Mouse (Mus musculus) urinary bladder, postnatal 4 days (tissue): ENCODE results near the gene Foxred2.

Experiments used
- DNase-seq, 2 experiments: peaks; one replicate each; pipeline ENCODE4 v3.0.0; 2021 to 2022; ENCODE audit warnings: low spot score in 2 of 2

The Foxred2 gene

GRCm38 (mm10) chr15:77945711-77946110, 10.8 kb downstream of the Foxred2 start:
- DNase-seq: no peak

- no peak for DNase-seq
Measured at GRCm38 (mm10) chr15:77941563-77941962, 15.0 kb downstream of the Foxred2 start.

- DNase-seq: no peak
Measured at GRCm38 (mm10) chr15:77938516-77938915, 18.0 kb downstream of the Foxred2 start.

GRCm38 (mm10) chr15:77935673-77936375, 20.7 kb downstream of the Foxred2 start:
- no peak for DNase-seq

- no peak for DNase-seq
Measured at GRCm38 (mm10) chr15:77934968-77935367, 21.6 kb downstream of the Foxred2 start.

GRCm38 (mm10) chr15:77934326-77934725, 22.2 kb downstream of the Foxred2 start:
- no peak for DNase-seq

GRCm38 (mm10) chr15:77933770-77934169, 22.8 kb downstream of the Foxred2 start:
- peak; percentile 92 to 99 for DNase-seq

- no peak for DNase-seq
Measured at GRCm38 (mm10) chr15:77933222-77933621, 23.3 kb downstream of the Foxred2 start.

GRCm38 (mm10) chr15:77931689-77932016, 24.9 kb downstream of the Foxred2 start:
- DNase-seq: no peak

- DNase-seq: no peak
Measured at GRCm38 (mm10) chr15:77930986-77931688, 25.4 kb downstream of the Foxred2 start.

- DNase-seq: no peak
Measured at GRCm38 (mm10) chr15:77929804-77930203, 26.7 kb downstream of the Foxred2 start.

GRCm38 (mm10) chr15:77928673-77929331, 27.7 kb downstream of the Foxred2 start, which contains the start of gene Txn2:
TSS of gene Txn2 (minus strand) at chr15:77929006.
- DNase-seq: peak; percentile 95 to 96

- no peak for DNase-seq
Measured at GRCm38 (mm10) chr15:77928091-77928490, 28.4 kb downstream of the Foxred2 start.

GRCm38 (mm10) chr15:77926921-77927320, 29.6 kb downstream of the Foxred2 start:
- DNase-seq: no peak

- no peak for DNase-seq
Measured at GRCm38 (mm10) chr15:77925195-77925594, 31.3 kb downstream of the Foxred2 start.

- DNase-seq: no peak
Measured at GRCm38 (mm10) chr15:77923267-77924035, 33.1 kb downstream of the Foxred2 start.

- DNase-seq: no peak
Measured at GRCm38 (mm10) chr15:77922710-77923109, 33.8 kb downstream of the Foxred2 start.

GRCm38 (mm10) chr15:77921636-77922035, 34.9 kb downstream of the Foxred2 start:
- no peak for DNase-seq

- no peak for DNase-seq
Measured at GRCm38 (mm10) chr15:77920511-77921462, 35.7 kb downstream of the Foxred2 start.

- no peak for DNase-seq
Measured at GRCm38 (mm10) chr15:77919441-77919840, 37.1 kb downstream of the Foxred2 start.
